Mouse (Mus musculus): ENCODE results near the gene Inpp4a. TPM values are rescaled to one million over a fixed set of nuclear protein-coding genes. Genes with fewer than 3 reads are reported as not detected.

Gene Inpp4a
- polyA plus RNA-seq, 1 experiment: 24.7 TPM

DNA sequence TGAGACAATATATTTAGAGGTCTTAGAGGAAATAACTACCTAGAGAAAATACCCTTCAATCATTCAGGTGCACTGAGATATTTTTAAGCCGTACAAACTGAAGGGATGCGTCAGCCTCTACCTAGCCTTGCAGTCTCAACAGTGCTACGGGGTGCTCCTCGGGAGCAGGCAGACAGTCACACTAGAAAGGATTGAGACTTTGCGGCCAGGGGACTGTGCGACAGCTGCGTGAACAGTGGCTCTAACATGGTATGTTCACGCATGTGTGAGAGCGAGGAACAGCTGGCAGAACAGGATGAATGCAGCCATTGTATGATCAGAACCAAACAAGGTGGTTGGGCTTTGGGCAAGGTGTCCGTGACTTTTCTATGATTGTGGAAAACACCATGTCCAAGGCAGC is 63.1 kb downstream of the Inpp4a start:
- TF ChIP-seq POLR2A (IDR thresholded peaks at IDR 0.05; ENCODE audit: borderline replicate concordance, extremely low read depth, low read depth, low read length) (no peak), CTCF (IDR thresholded peaks at IDR 0.05; ENCODE audit: insufficient read depth, low read length) (no peak)
- Histone ChIP-seq H3K4me1 (ENCODE audit: control insufficient read depth, insufficient read depth, low read length) (no peaks in the 10 kb centered on the region), H3K4me3 (replicated peaks; ENCODE audit: extremely low read depth, low read depth, low read length) (no peak overlapping the region)
- 95% methylated on average over 10 of the region's 10 CpGs for WGBS
- no peak for DNase-seq

GRCm38 (mm10) chr1:37368125-37368524 is 68.5 kb downstream of the Inpp4a start:
- H3K4me1 ChIP-seq (ENCODE audit: control insufficient read depth, insufficient read depth, low read length): no peaks in the 10 kb centered on the region
- TF ChIP-seq POLR2A (IDR thresholded peaks at IDR 0.05; ENCODE audit: borderline replicate concordance, extremely low read depth, low read depth, low read length) (no peak), CTCF (IDR thresholded peaks at IDR 0.05; ENCODE audit: insufficient read depth, low read length) (no peak)
- DNase-seq: no peak
- no peak overlapping the region for H3K4me3 ChIP-seq (replicated peaks; ENCODE audit: extremely low read depth, low read depth, low read length)
- 95% methylated on average over 10 of the region's 10 CpGs for WGBS

GRCm38 (mm10) chr1:37368768-37369385 is 69.2 kb downstream of the Inpp4a start:
- H3K4me1 ChIP-seq (ENCODE audit: control insufficient read depth, insufficient read depth, low read length): no peaks in the 10 kb centered on the region
- no peak overlapping the region for H3K4me3 ChIP-seq (replicated peaks; ENCODE audit: extremely low read depth, low read depth, low read length)
- no peak for DNase-seq
- TF ChIP-seq POLR2A (IDR thresholded peaks at IDR 0.05; ENCODE audit: borderline replicate concordance, extremely low read depth, low read depth, low read length): no peak
- TF ChIP-seq CTCF (IDR thresholded peaks at IDR 0.05; ENCODE audit: insufficient read depth, low read length): no peak
- WGBS: 85% methylated on average over 7 of the region's 7 CpGs

- no peak overlapping the region for H3K4me3 ChIP-seq (replicated peaks; ENCODE audit: extremely low read depth, low read depth, low read length)
- 93% methylated on average over 8 of the region's 8 CpGs for WGBS
- no peak for TF ChIP-seq CTCF (IDR thresholded peaks at IDR 0.05; ENCODE audit: insufficient read depth, low read length)
- DNase-seq: no peak
- H3K4me1 ChIP-seq (ENCODE audit: control insufficient read depth, insufficient read depth, low read length): no peaks in the 10 kb centered on the region
Measured at GRCm38 (mm10) chr1:37376177-37376576, 76.5 kb downstream of the Inpp4a start.

DNA sequence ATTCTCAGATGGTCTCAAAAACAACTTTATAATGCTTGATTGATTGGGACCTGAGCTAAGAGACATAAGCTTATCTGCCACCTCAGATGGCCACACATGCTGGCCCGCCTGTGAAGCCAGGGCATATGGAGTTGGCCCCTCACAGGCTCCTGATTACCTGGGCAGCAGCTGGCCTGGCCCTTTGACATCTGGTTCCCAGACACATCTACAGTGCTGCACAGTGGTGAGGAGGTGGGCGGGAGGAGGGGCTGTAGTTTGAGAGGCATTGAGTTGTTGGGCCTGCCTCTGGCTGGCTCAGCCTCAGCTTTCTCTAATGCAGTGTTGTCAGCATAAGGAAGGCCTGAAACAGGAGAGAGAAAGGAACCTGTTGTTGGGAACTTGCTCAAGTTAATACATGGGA is 77.1 kb downstream of the Inpp4a start:
- no peaks in the 10 kb centered on the region for H3K4me1 ChIP-seq (ENCODE audit: control insufficient read depth, insufficient read depth, low read length)
- DNase-seq: no peak
- no peak overlapping the region for H3K4me3 ChIP-seq (replicated peaks; ENCODE audit: extremely low read depth, low read depth, low read length)
- 94% methylated on average over 2 of the region's 2 CpGs for WGBS
- TF ChIP-seq POLR2A (IDR thresholded peaks at IDR 0.05; ENCODE audit: borderline replicate concordance, extremely low read depth, low read depth, low read length): no peak
- TF ChIP-seq CTCF (IDR thresholded peaks at IDR 0.05; ENCODE audit: insufficient read depth, low read length): no peak

GRCm38 (mm10) chr1:37378095-37378494 is 78.4 kb downstream of the Inpp4a start:
- 94% methylated on average over 5 of the region's 5 CpGs for WGBS
- no peaks in the 10 kb centered on the region for H3K4me1 ChIP-seq (ENCODE audit: control insufficient read depth, insufficient read depth, low read length)
- DNase-seq: no peak
- no peak overlapping the region for H3K4me3 ChIP-seq (replicated peaks; ENCODE audit: extremely low read depth, low read depth, low read length)
- TF ChIP-seq POLR2A (IDR thresholded peaks at IDR 0.05; ENCODE audit: borderline replicate concordance, extremely low read depth, low read depth, low read length): no peak
- no peak for TF ChIP-seq CTCF (IDR thresholded peaks at IDR 0.05; ENCODE audit: insufficient read depth, low read length)

DNA sequence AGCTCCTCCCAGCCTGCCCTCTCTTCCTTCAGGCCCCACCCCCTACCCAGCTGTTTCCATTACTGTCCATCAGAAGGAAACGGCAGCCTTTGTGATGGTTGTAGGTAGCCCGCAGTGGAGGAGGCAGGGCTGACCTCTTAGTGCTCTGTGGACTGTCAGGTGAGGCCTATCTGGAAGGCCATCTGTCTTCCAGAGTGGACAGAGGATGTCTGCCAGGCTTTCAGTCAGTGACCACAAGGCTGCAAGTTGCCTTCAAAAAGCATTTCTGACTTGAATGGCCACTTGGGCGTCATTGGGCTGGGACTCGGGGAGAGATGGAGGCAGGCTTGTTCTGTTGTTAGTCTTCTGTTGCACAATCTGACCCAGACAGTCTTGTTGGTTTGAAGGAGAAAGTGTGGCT is 79.9 kb downstream of the Inpp4a start:
- TF ChIP-seq CTCF (IDR thresholded peaks at IDR 0.05; ENCODE audit: insufficient read depth, low read length) (no peak), POLR2A (IDR thresholded peaks at IDR 0.05; ENCODE audit: borderline replicate concordance, extremely low read depth, low read depth, low read length) (no peak)
- Histone ChIP-seq H3K4me3 (replicated peaks; ENCODE audit: extremely low read depth, low read depth, low read length) (no peak overlapping the region), H3K4me1 (ENCODE audit: control insufficient read depth, insufficient read depth, low read length) (no peaks in the 10 kb centered on the region)
- 59% methylated on average over 4 of the region's 4 CpGs for WGBS
- DNase-seq: no peak

GRCm38 (mm10) chr1:37380913-37381312 is 81.2 kb downstream of the Inpp4a start:
- TF ChIP-seq CTCF (IDR thresholded peaks at IDR 0.05; ENCODE audit: insufficient read depth, low read length) (no peak), POLR2A (IDR thresholded peaks at IDR 0.05; ENCODE audit: borderline replicate concordance, extremely low read depth, low read depth, low read length) (no peak)
- no peak for DNase-seq
- Histone ChIP-seq H3K4me1 (ENCODE audit: control insufficient read depth, insufficient read depth, low read length) (no peaks in the 10 kb centered on the region), H3K4me3 (replicated peaks; ENCODE audit: extremely low read depth, low read depth, low read length) (no peak overlapping the region)
- 55% methylated on average over 5 of the region's 5 CpGs for WGBS

GRCm38 (mm10) chr1:37384304-37384703 is 84.6 kb downstream of the Inpp4a start:
- Histone ChIP-seq H3K4me1 (ENCODE audit: control insufficient read depth, insufficient read depth, low read length) (no peaks in the 10 kb centered on the region), H3K4me3 (replicated peaks; ENCODE audit: extremely low read depth, low read depth, low read length) (no peak overlapping the region)
- 73% methylated on average over 3 of the region's 3 CpGs for WGBS
- DNase-seq: no peak
- TF ChIP-seq CTCF (IDR thresholded peaks at IDR 0.05; ENCODE audit: insufficient read depth, low read length) (no peak), POLR2A (IDR thresholded peaks at IDR 0.05; ENCODE audit: borderline replicate concordance, extremely low read depth, low read depth, low read length) (no peak)

GRCm38 (mm10) chr1:37386448-37386971 is 86.8 kb downstream of the Inpp4a start:
- Histone ChIP-seq H3K4me3 (replicated peaks; ENCODE audit: extremely low read depth, low read depth, low read length) (no peak overlapping the region), H3K4me1 (ENCODE audit: control insufficient read depth, insufficient read depth, low read length) (no peaks in the 10 kb centered on the region)
- 67% methylated on average over 7 of the region's 7 CpGs for WGBS
- no peak for DNase-seq
- TF ChIP-seq POLR2A (IDR thresholded peaks at IDR 0.05; ENCODE audit: borderline replicate concordance, extremely low read depth, low read depth, low read length) (no peak), CTCF (IDR thresholded peaks at IDR 0.05; ENCODE audit: insufficient read depth, low read length) (no peak)

All from lung, adult 2 months (tissue).